Mouse (Mus musculus) cerebellum, adult 9-10 months (tissue): ENCODE measurements around the gene Cacna1d.

Experiments used
- DNase-seq: peaks from one replicate; pipeline ENCODE4 v3.0.0; 2022

Cacna1d gene

GRCm38 (mm10) chr14:30363487-30364167 lies 127.6 kb downstream of the Cacna1d start:
- DNase-seq = no peak

GRCm38 (mm10) chr14:30362370-30362769 lies 128.9 kb downstream of the Cacna1d start:
- DNase-seq = no peak

GRCm38 (mm10) chr14:30360478-30360877 lies 130.8 kb downstream of the Cacna1d start:
- no peak for DNase-seq

- DNase-seq = no peak
Measured at GRCm38 (mm10) chr14:30360004-30360403, 131.3 kb downstream of the Cacna1d start.

GRCm38 (mm10) chr14:30358028-30358427 lies 133.2 kb downstream of the Cacna1d start:
- DNase-seq = no peak

- no peak for DNase-seq
Measured at GRCm38 (mm10) chr14:30356456-30356855, 134.8 kb downstream of the Cacna1d start.

GRCm38 (mm10) chr14:30354761-30355160 lies 136.5 kb downstream of the Cacna1d start:
- no peak for DNase-seq

- DNase-seq = no peak
Measured at GRCm38 (mm10) chr14:30354127-30354463, 137.2 kb downstream of the Cacna1d start.

GRCm38 (mm10) chr14:30353291-30354126 lies 137.7 kb downstream of the Cacna1d start:
- peak; percentile 44 for DNase-seq

- peak; percentile 60 for DNase-seq
Measured at GRCm38 (mm10) chr14:30352951-30353270, 138.3 kb downstream of the Cacna1d start.

- peak; percentile 57 for DNase-seq
Measured at GRCm38 (mm10) chr14:30352061-30352950, 138.9 kb downstream of the Cacna1d start.

- no peak for DNase-seq
Measured at GRCm38 (mm10) chr14:30350285-30350684, 141.0 kb downstream of the Cacna1d start.

GRCm38 (mm10) chr14:30344948-30345865 lies 146.0 kb downstream of the Cacna1d start:
- peak; percentile 42 for DNase-seq

- no peak for DNase-seq
Measured at GRCm38 (mm10) chr14:30343740-30344139, 147.5 kb downstream of the Cacna1d start.

GRCm38 (mm10) chr14:30341825-30342590 lies 149.2 kb downstream of the Cacna1d start:
- no peak for DNase-seq

- DNase-seq = no peak
Measured at GRCm38 (mm10) chr14:30340140-30340539, 151.1 kb downstream of the Cacna1d start.

GRCm38 (mm10) chr14:30331856-30332255 lies 159.4 kb downstream of the Cacna1d start:
- no peak for DNase-seq

GRCm38 (mm10) chr14:30330416-30331181 lies 160.7 kb downstream of the Cacna1d start:
- no peak for DNase-seq

GRCm38 (mm10) chr14:30329109-30329508 lies 162.1 kb downstream of the Cacna1d start:
- DNase-seq = no peak

GRCm38 (mm10) chr14:30327452-30327851 lies 163.8 kb downstream of the Cacna1d start:
- no peak for DNase-seq

GRCm38 (mm10) chr14:30327051-30327450 lies 164.2 kb downstream of the Cacna1d start:
- DNase-seq = no peak
